Mouse (Mus musculus) neural tube, embryonic 12.5 days (tissue): Measurements from ENCODE around the gene Tas2r110. TPM values are rescaled to one million over a fixed set of nuclear protein-coding genes. Genes with fewer than 3 reads are reported as not detected.

Experiments used
- ATAC-seq: fragments of 200-750 bp; cut with Nextera tagmentation; 2 replicates; pipeline ENCODE4 v1.8.0; 2017; ENCODE audit warnings: low read depth, mild to moderate bottlenecking, moderate TSS enrichment, moderate library complexity; ENCODE audit not compliant: low FRiP score
- H3K27ac ChIP-seq: fragments of 300-500 bp; sonication (generic); 2 replicates; pipeline ENCODE4 v1.5.1; 2016
- H3K27me3 ChIP-seq: fragments of 300-500 bp; sonication (generic); replicated peaks from 2 replicates; pipeline ENCODE4 v1.6.1; 2016; ENCODE audit warnings: mild to moderate bottlenecking
- H3K36me3 ChIP-seq: fragments of 300-500 bp; sonication (generic); 2 replicates; pipeline ENCODE4 v1.6.1; 2016; ENCODE audit warnings: mild to moderate bottlenecking
- H3K4me1 ChIP-seq: fragments of 300-500 bp; sonication (generic); 2 replicates; pipeline ENCODE4 v1.6.1; 2016
- H3K4me2 ChIP-seq: fragments of 300-500 bp; sonication (generic); replicated peaks from 2 replicates; pipeline ENCODE4 v1.6.1; 2016; ENCODE audit warnings: mild to moderate bottlenecking
- H3K4me3 ChIP-seq: fragments of 300-500 bp; sonication (generic); 2 replicates; pipeline ENCODE4 v1.5.1; 2016
- H3K9ac ChIP-seq: fragments of 300-500 bp; sonication (generic); 2 replicates; pipeline ENCODE4 v1.6.1; 2016; ENCODE audit warnings: mild to moderate bottlenecking
- H3K9me3 ChIP-seq: fragments of 300-500 bp; sonication (generic); 2 replicates; pipeline ENCODE4 v1.6.1; 2016; ENCODE audit warnings: mild to moderate bottlenecking
- WGBS: fragments of 180-500 bp; shearing (Covaris S2); methylation state at CpG from one replicate; pipeline ENCODE4 v1.1.7; 2016; 5-methylcytosine and 5-hydroxymethylcytosine counted together
- polyA plus RNA-seq: library from polyadenylated mRNA; unstranded; fragments of >200 nt; fragmentation: Nextera tagmentation; extraction: Ambion mirVana; gene quantifications from 2 replicates; pipeline ENCODE4 v1.2.1, GENCODE M21; 2016

Tas2r110 gene
- not detected in 2 replicates for polyA plus RNA-seq

DNA sequence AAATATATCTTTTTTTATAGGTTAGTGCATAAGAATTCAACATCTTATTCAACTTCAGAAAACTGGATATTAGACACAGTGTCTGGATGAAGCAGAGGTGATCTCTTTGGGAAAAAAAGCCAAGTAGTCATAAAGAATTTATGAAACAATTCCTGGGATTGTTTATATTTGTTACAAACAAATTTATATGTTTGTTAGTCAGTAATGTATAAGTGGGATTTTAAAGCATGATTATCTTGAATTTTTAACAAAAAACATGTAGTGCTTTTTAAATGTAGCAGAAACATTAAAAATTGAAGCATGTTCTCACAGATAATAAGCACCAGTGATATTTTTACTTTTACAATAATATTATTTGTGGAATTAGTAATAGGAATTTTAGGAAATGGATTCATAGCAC, at the start of gene Tas2r110:
Gene Tas2r110, plus strand, starts transcription at position 301 of the 400 bp plus-strand sequence.
- ATAC-seq, result no peak
- no peaks in the 10 kb centered on the region for H3K27me3 ChIP-seq
- H3K9me3 ChIP-seq, result no peaks in the 10 kb centered on the region
- H3K4me2 ChIP-seq, result no peak within 1 kb of the TSS
- no peaks in the 10 kb centered on the region for H3K4me1 ChIP-seq
- H3K27ac ChIP-seq, result no peak within 1 kb of the TSS
- no peak within 1 kb of the TSS for H3K9ac ChIP-seq
- H3K4me3 ChIP-seq, result no peak within 1 kb of the TSS
- no peaks in the 10 kb centered on the region for H3K36me3 ChIP-seq

DNA sequence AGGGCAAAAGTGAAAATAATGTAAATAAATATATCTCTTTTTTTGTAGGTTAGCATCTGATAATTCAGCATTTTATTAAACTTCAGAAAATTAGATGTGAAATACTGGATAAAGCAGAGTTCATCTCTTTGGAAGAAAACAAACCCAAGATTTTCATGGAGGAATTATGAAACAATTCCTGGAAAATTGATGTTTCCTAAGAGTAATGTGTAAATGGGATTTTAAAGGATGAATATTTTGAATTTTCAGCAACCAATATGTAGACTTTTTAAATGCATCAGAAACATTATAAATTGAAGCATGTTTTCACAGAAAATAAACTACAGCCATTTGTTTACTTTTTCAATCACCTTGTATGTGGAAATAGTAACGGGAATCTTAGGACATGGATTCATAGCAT, 21.0 kb upstream of the Tas2r110 start, which contains the start of gene Tas2r123:
Gene Tas2r123, plus strand, starts transcription at position 301 of the 400 bp plus-strand sequence.
- no peak for ATAC-seq
- no peak within 1 kb of the TSS for H3K9ac ChIP-seq
- H3K27ac ChIP-seq, result no peak within 1 kb of the TSS
- H3K4me1 ChIP-seq, result no peaks in the 10 kb centered on the region
- no peaks in the 10 kb centered on the region for H3K9me3 ChIP-seq
- H3K36me3 ChIP-seq, result no peaks in the 10 kb centered on the region
- no peak within 1 kb of the TSS for H3K4me2 ChIP-seq
- no peaks in the 10 kb centered on the region for H3K27me3 ChIP-seq
- no peak within 1 kb of the TSS for H3K4me3 ChIP-seq
- WGBS, result 86% methylated on average over 1 of the region's 1 CpGs

DNA sequence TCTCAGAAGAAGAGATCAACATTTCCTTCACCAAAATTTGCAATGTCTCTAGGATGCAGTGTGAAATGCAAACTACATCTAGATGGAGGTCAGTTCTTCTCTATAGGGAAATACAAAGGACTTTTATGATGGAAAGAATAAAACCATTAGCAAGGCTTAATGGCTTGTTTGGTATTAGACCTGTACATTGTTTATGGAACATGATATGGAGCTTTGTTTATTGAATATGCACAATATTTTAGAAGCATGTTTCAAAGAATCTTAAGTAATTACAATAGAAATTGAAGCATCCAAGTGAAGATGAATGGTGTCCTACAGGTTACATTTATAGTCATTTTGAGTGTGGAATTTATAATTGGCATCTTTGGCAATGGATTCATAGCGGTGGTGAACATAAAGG, 12.7 kb upstream of the Tas2r110 start, which contains the start of gene Tas2r116:
Gene Tas2r116, plus strand, starts transcription at position 301 of the 400 bp plus-strand sequence.
- Histone ChIP-seq H3K36me3 (no peaks in the 10 kb centered on the region), H3K4me2 (no peak within 1 kb of the TSS), H3K9ac (no peak within 1 kb of the TSS), H3K9me3 (no peaks in the 10 kb centered on the region), H3K4me1 (no peaks in the 10 kb centered on the region), H3K4me3 (no peak within 1 kb of the TSS), H3K27me3 (no peaks in the 10 kb centered on the region), H3K27ac (no peak within 1 kb of the TSS)
- 79% methylated on average over 1 of the region's 1 CpGs for WGBS
- no peak for ATAC-seq

DNA sequence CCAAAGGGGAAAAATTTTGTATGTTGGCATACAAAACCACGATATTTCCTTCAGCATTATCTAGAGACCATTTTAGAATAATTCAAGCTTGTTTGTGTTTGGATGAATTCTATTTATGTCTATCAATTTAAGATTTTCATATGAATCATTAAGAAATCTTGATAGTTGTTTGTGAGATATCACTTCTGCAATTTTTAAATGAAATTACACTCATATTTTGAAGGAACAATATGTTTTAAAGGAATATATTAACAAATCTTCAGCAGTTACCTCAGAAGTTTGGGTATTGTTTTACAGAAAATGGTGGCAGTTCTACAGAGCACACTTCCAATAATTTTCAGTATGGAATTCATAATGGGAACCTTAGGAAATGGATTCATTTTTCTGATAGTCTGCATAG, 24.9 kb downstream of the Tas2r110 start, which contains the start of gene Tas2r113:
Gene Tas2r113, plus strand, starts transcription at position 301 of the 400 bp plus-strand sequence.
- Histone ChIP-seq H3K4me1 (no peaks in the 10 kb centered on the region), H3K9ac (no peak within 1 kb of the TSS), H3K27ac (no peak within 1 kb of the TSS), H3K4me3 (no peak within 1 kb of the TSS), H3K4me2 (no peak within 1 kb of the TSS), H3K9me3 (no peaks in the 10 kb centered on the region), H3K36me3 (no peaks in the 10 kb centered on the region), H3K27me3 (no peaks in the 10 kb centered on the region)
- 68% methylated on average over 1 of the region's 1 CpGs for whole genome bisulfite sequencing
- ATAC-seq, result no peak

DNA sequence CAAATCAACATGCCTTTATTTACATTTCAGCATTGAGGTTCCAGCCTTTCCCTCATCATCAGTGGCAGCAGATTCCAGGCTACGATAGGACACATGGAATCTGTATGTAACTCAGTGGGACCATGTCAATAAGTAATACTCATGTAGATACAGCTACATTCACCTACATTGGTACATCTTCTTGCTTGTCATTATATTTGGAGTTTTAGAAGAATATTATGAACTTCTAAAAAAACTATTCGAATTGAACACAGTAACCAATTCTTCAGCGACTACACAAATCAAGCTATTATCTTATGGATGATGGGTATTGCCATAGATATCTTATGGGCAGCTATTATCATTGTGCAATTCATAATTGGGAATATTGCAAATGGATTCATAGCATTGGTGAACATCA, 41.5 kb downstream of the Tas2r110 start, which contains the start of gene Tas2r125:
Gene Tas2r125, plus strand, starts transcription at position 301 of the 400 bp plus-strand sequence.
- no peaks in the 10 kb centered on the region for H3K27me3 ChIP-seq
- H3K4me2 ChIP-seq, result no peak within 1 kb of the TSS
- H3K27ac ChIP-seq, result no peak within 1 kb of the TSS
- no peak within 1 kb of the TSS for H3K4me3 ChIP-seq
- no peak within 1 kb of the TSS for H3K9ac ChIP-seq
- no peaks in the 10 kb centered on the region for H3K36me3 ChIP-seq
- 88% methylated on average over 3 of the region's 3 CpGs for WGBS
- H3K9me3 ChIP-seq, result no peaks in the 10 kb centered on the region
- H3K4me1 ChIP-seq, result no peaks in the 10 kb centered on the region
- no peak for ATAC-seq

Other genes with a start within 250 kb of the Tas2r110 start
- gene A630073D07Rik, start 216.5 kb upstream of the Tas2r110 start, polyA plus RNA-seq, result not detected in 2 replicates
- gene Tas2r120, start 211.1 kb upstream of the Tas2r110 start, polyA plus RNA-seq, result not detected in 2 replicates
- gene Tas2r121, start 167.0 kb upstream of the Tas2r110 start, polyA plus RNA-seq, result not detected in 2 replicates
- gene Tas2r122, start 156.1 kb upstream of the Tas2r110 start, polyA plus RNA-seq, result not detected in 2 replicates
- gene Tas2r115, start 130.0 kb upstream of the Tas2r110 start, polyA plus RNA-seq, result not detected in 2 replicates
- not detected in 2 replicates for gene Tas2r124, start 113.3 kb upstream of the Tas2r110 start, polyA plus RNA-seq
- not detected in 2 replicates for gene Tas2r102, start 105.9 kb upstream of the Tas2r110 start, polyA plus RNA-seq
- not detected in 2 replicates for gene Tas2r136, start 89.8 kb upstream of the Tas2r110 start, polyA plus RNA-seq
- gene Tas2r117, start 65.2 kb upstream of the Tas2r110 start, polyA plus RNA-seq, result not detected in 2 replicates
- not detected in 2 replicates for gene Tas2r123, start 20.9 kb upstream of the Tas2r110 start, polyA plus RNA-seq
- not detected in 2 replicates for gene Tas2r116, start 12.6 kb upstream of the Tas2r110 start, polyA plus RNA-seq
- not detected in 2 replicates for gene Tas2r113, start 25.0 kb downstream of the Tas2r110 start, polyA plus RNA-seq
- gene Tas2r125, start 41.6 kb downstream of the Tas2r110 start, polyA plus RNA-seq, result 0.22 and 0.43 TPM in 2 replicates
- gene Tas2r129, start 83.1 kb downstream of the Tas2r110 start, polyA plus RNA-seq, result not detected in 2 replicates
- gene Tas2r131, start 89.9 kb downstream of the Tas2r110 start, polyA plus RNA-seq, result not detected in 2 replicates
- not detected in 2 replicates for gene Tas2r109, start 113.0 kb downstream of the Tas2r110 start, polyA plus RNA-seq
- not detected in 2 replicates for gene Tas2r103, start 169.1 kb downstream of the Tas2r110 start, polyA plus RNA-seq
- not detected in 2 replicates for gene Tas2r140, start 187.8 kb downstream of the Tas2r110 start, polyA plus RNA-seq
- gene Smim10l1, start 236.9 kb downstream of the Tas2r110 start, polyA plus RNA-seq, result 94.4 and 102 TPM in 2 replicates